Mouse (Mus musculus) liver, adult 2 months (tissue): ENCODE data around the gene Prr12.

Experiments used
- CTCF ChIP-seq: fragments of 200-500 bp; IDR thresholded peaks from 2 replicates; pipeline ENCODE4 v1.5.1; 2011; ENCODE audit warnings: low read depth, low read length, control low read depth
- POLR2A ChIP-seq: fragments of 200-500 bp; IDR thresholded peaks from 2 replicates; pipeline ENCODE4 v1.6.1; 2011; ENCODE audit warnings: low read length, control low read depth; ENCODE audit not compliant: insufficient read depth; ENCODE audit errors: extremely low read depth

DNA sequence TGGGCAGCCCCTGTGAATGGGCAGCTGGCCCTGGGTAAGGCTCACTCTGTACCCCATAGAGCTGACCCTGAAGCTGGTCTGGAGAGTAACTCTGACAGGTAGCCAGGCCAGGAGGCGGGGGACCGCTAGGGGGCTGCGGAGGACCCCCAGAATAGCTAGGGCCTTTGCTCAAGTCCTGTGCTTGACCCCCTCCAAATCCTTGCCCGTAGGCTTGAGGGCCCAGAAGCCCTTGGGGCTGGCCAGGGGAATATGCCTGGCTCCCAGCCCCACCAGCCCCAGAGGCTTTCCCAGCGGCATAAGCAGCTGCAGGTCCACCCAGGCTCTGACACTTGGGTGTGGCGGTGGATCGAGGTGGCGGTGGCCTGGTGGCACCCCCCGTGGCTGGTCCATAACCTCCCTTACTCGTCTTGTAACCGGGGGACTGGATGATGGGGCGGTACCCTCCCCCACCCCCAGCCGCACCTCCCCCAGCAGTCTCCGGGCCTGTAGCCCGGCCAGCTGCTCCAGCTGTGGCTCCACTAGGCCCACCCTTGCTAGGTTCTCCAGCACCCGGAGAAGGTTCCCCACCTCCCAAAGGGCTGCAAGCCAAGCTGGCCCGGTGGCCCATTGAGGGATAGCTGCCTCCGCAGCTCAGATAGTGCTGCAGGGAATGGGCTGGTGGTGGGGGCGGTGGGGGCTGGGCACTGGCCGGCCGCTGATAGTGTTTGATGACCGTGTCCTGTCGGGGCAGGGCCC lies 3.6 kb downstream of the Prr12 start:
- TF ChIP-seq POLR2A: no peak
- TF ChIP-seq CTCF: no peak
